Mouse (Mus musculus): Measurements from ENCODE around the gene Cmip.

Cmip gene

GRCm38 (mm10) chr8:117488246-117489005 lies 231.6 kb downstream of the Cmip start:
- in situ Hi-C loops (cut with MboI; ENCODE audit: low sequenced_read_pairs) = no loop called here

- in situ Hi-C loops (cut with MboI; ENCODE audit: low sequenced_read_pairs) = no loop called here
Measured at GRCm38 (mm10) chr8:117493543-117493942, 236.7 kb downstream of the Cmip start.

GRCm38 (mm10) chr8:117494874-117495273 lies 238.0 kb downstream of the Cmip start:
- in situ Hi-C loops (cut with MboI; ENCODE audit: low sequenced_read_pairs) = no loop called here

- in situ Hi-C loops (cut with MboI; ENCODE audit: low sequenced_read_pairs) = no loop called here
Measured at GRCm38 (mm10) chr8:117498179-117498914, 241.5 kb downstream of the Cmip start, which contains the start of gene Plcg2. TSS of gene Plcg2 (plus strand) at chr8:117498291.

- in situ Hi-C loops (cut with MboI; ENCODE audit: low sequenced_read_pairs) = no loop called here
Measured at GRCm38 (mm10) chr8:117498915-117499540, 242.2 kb downstream of the Cmip start.

GRCm38 (mm10) chr8:117500232-117500823 lies 243.5 kb downstream of the Cmip start:
- in situ Hi-C loops (cut with MboI; ENCODE audit: low sequenced_read_pairs) = no loop called here

GRCm38 (mm10) chr8:117501323-117501722 lies 244.5 kb downstream of the Cmip start:
- in situ Hi-C loops (cut with MboI; ENCODE audit: low sequenced_read_pairs) = no loop called here

- in situ Hi-C loops (cut with MboI; ENCODE audit: low sequenced_read_pairs) = no loop called here
Measured at GRCm38 (mm10) chr8:117503405-117504069, 246.7 kb downstream of the Cmip start.

- in situ Hi-C loops (cut with MboI; ENCODE audit: low sequenced_read_pairs) = no loop called here
Measured at GRCm38 (mm10) chr8:117507703-117508102, 250.8 kb downstream of the Cmip start.

Measured in CH12F3 (cell line).